9 mouse cellular contexts compared by ENCODE assay signal in genomic region chr10:81140005-81140404, GRCm38 (mm10). TPM values are rescaled to one million over a fixed set of nuclear protein-coding genes. Genes with fewer than 3 reads are reported as not detected.
DNase-seq lines count a peak whose midpoint lies in the region; ATAC-seq and TF ChIP-seq lines count a peak whose summit lies in the region.
"Had no signal": no experiment of that assay in that cellular context is flagged by ENCODE, and none has a peak within 500 bp of the region (broad histone marks: within the 10 kb centered on the region; RNA-seq: fewer than 3 reads in every experiment).

No protein-coding gene starts in this region.

- intact Hi-C loops in left cerebral cortex, postnatal 14 days (cut with DNase I) = no loop called here

- no peaks in the 10 kb centered on the region for H3K9me3 ChIP-seq in lung, embryonic 14.5 days (ENCODE audit: low read depth, low read length)
- no peaks in the 10 kb centered on the region for H3K9me3 ChIP-seq in hindbrain, embryonic 13.5 days
- H3K9me3 ChIP-seq in neural tube, embryonic 12.5 days = no peaks in the 10 kb centered on the region

- no peak for TF ChIP-seq CTCF in lung, embryonic 14.5 days (IDR thresholded peaks at IDR 0.05; ENCODE audit: low read depth)
- TF ChIP-seq CTCF in lung, adult 2 months (IDR thresholded peaks at IDR 0.05; ENCODE audit: insufficient read depth, low read length) = no peak

- DNase-seq in lung, embryonic 14.5 days = no peak
- no peak for DNase-seq in lung, adult 2 months
- peak; percentile 51 to 72 for DNase-seq in cerebellum, postnatal 36 days
- no peak for DNase-seq in thymus, postnatal 14 days
- no peak for DNase-seq in gastrocnemius, adult 18-20 months (ENCODE audit: low spot score)
- DNase-seq in left cerebral cortex, postnatal 14 days (ENCODE audit: low spot score in 2 of 2) = no peak
- DNase-seq: right cerebral cortex, adult 18-20 months had no signal

- H3K4me2 ChIP-seq in lung, embryonic 14.5 days = peak overlapping the region; percentile 94
- H3K4me2 ChIP-seq in hindbrain, embryonic 13.5 days = peak overlapping the region; percentile 96
- peak overlapping the region; percentile 99 for H3K4me2 ChIP-seq in neural tube, embryonic 12.5 days (replicated peaks)

- H3K9ac ChIP-seq in lung, embryonic 14.5 days = peak overlapping the region; percentile 46
- peak overlapping the region; percentile 93 for H3K9ac ChIP-seq in hindbrain, embryonic 13.5 days
- H3K9ac ChIP-seq in neural tube, embryonic 12.5 days = peak overlapping the region; percentile 41; the same call in 1 of the 2 replicates

- peaks cover 11% of the 10 kb centered on the region for H3K27me3 ChIP-seq in lung, embryonic 14.5 days (ENCODE audit: insufficient read depth, low read length)
- peaks cover 9% of the 10 kb centered on the region for H3K27me3 ChIP-seq in hindbrain, embryonic 13.5 days
- peaks cover 11% of the 10 kb centered on the region for H3K27me3 ChIP-seq in neural tube, embryonic 12.5 days (replicated peaks)

- H3K27ac ChIP-seq in lung, embryonic 14.5 days (ENCODE audit: low read depth) = peak overlapping the region; percentile 36; the same call in 1 of the 2 replicates
- H3K27ac ChIP-seq in hindbrain, embryonic 13.5 days = peak overlapping the region; percentile 12; the same call in 1 of the 2 replicates
- no peak overlapping the region for H3K27ac ChIP-seq in neural tube, embryonic 12.5 days

- peak overlapping the region; percentile 21 for H3K4me3 ChIP-seq in lung, embryonic 14.5 days (ENCODE audit: low read depth, low read length)
- H3K4me3 ChIP-seq in lung, adult 2 months (replicated peaks; ENCODE audit: extremely low read depth, low read depth, low read length) = no peak overlapping the region
- peak overlapping the region; percentile 85 for H3K4me3 ChIP-seq in hindbrain, embryonic 13.5 days
- no peak overlapping the region for H3K4me3 ChIP-seq in neural tube, embryonic 12.5 days

- no peak for TF ChIP-seq POLR2A in lung, adult 2 months (IDR thresholded peaks at IDR 0.05; ENCODE audit: borderline replicate concordance, extremely low read depth, low read depth, low read length)

- no peak for ATAC-seq in lung, embryonic 14.5 days (ENCODE audit: insufficient read depth)
- ATAC-seq in hindbrain, embryonic 13.5 days (ENCODE audit: low FRiP score) = no peak
- ATAC-seq in neural tube, embryonic 12.5 days (ENCODE audit: low FRiP score, low read depth) = no peak

- WGBS in lung, embryonic 14.5 days = 47% methylated on average over 8 of the region's 8 CpGs
- 17% methylated on average over 8 of the region's 8 CpGs for WGBS in lung, adult 2 months
- 56% methylated on average over 8 of the region's 8 CpGs for WGBS in hindbrain, embryonic 13.5 days
- 60% methylated on average over 8 of the region's 8 CpGs for WGBS in neural tube, embryonic 12.5 days

- H3K4me1 ChIP-seq in lung, embryonic 14.5 days (ENCODE audit: insufficient read depth) = peaks cover 26% of the 10 kb centered on the region
- peaks cover 35% of the 10 kb centered on the region for H3K4me1 ChIP-seq in lung, adult 2 months (ENCODE audit: control insufficient read depth, insufficient read depth, low read length)
- H3K4me1 ChIP-seq in hindbrain, embryonic 13.5 days (replicated peaks) = peaks cover 62% of the 10 kb centered on the region
- H3K4me1 ChIP-seq in neural tube, embryonic 12.5 days = peaks cover 62% of the 10 kb centered on the region

- H3K36me3 ChIP-seq in lung, embryonic 14.5 days (ENCODE audit: insufficient read depth) = peaks cover 26% of the 10 kb centered on the region
- H3K36me3 ChIP-seq in hindbrain, embryonic 13.5 days = peaks cover 17% of the 10 kb centered on the region
- H3K36me3 ChIP-seq in neural tube, embryonic 12.5 days = peaks cover 18% of the 10 kb centered on the region

RNA-seq across cellular contexts. Expression of gene Zbtb7a, which starts 5.0 kb away (rescaled TPM):
- 22.4 and 25.0 TPM in 2 replicates for polyA plus RNA-seq in lung, embryonic 14.5 days (2014; fragmentation: Nextera tagmentation; extraction: Ambion mirVana)
- 66.7 and 83.6 TPM in 2 replicates for polyA plus RNA-seq in lung, adult 2 months (2012; rRNA removed)
- polyA plus RNA-seq in hindbrain, embryonic 13.5 days (2015; fragmentation: Nextera tagmentation; extraction: Ambion mirVana) = 13.2 and 13.5 TPM in 2 replicates
- polyA plus RNA-seq in neural tube, embryonic 12.5 days (2016; fragmentation: Nextera tagmentation; extraction: Ambion mirVana) = 15.6 and 17.5 TPM in 2 replicates
- total RNA-seq in gastrocnemius, adult 18-20 months (2021) = 10 to 100 TPM; 22.1 to 24.5 TPM
- 10 to 100 TPM; 74.8 to 76.0 TPM for total RNA-seq in left cerebral cortex, postnatal 14 days (2021)

RNA-seq across cellular contexts. Expression of gene Pias4, which starts 27.7 kb away (rescaled TPM):
- polyA plus RNA-seq in lung, embryonic 14.5 days (2014; fragmentation: Nextera tagmentation; extraction: Ambion mirVana) = 38.7 and 47.9 TPM in 2 replicates
- polyA plus RNA-seq in lung, adult 2 months (2012; rRNA removed) = 33.0 and 40.0 TPM in 2 replicates
- polyA plus RNA-seq in hindbrain, embryonic 13.5 days (2015; fragmentation: Nextera tagmentation; extraction: Ambion mirVana) = 58.4 and 62.3 TPM in 2 replicates
- 67.6 and 70.6 TPM in 2 replicates for polyA plus RNA-seq in neural tube, embryonic 12.5 days (2016; fragmentation: Nextera tagmentation; extraction: Ambion mirVana)
- 10 to 100 TPM; 15.3 to 17.1 TPM for total RNA-seq in gastrocnemius, adult 18-20 months (2021)
- 10 to 100 TPM; 23.7 to 29.9 TPM for total RNA-seq in left cerebral cortex, postnatal 14 days (2021)

RNA-seq across cellular contexts. Expression of gene Map2k2, which starts 34.3 kb away (rescaled TPM):
- polyA plus RNA-seq in lung, embryonic 14.5 days (2014; fragmentation: Nextera tagmentation; extraction: Ambion mirVana) = 180 and 199 TPM in 2 replicates
- polyA plus RNA-seq in lung, adult 2 months (2012; rRNA removed) = 147 and 176 TPM in 2 replicates
- 224 and 227 TPM in 2 replicates for polyA plus RNA-seq in hindbrain, embryonic 13.5 days (2015; fragmentation: Nextera tagmentation; extraction: Ambion mirVana)
- 230 and 232 TPM in 2 replicates for polyA plus RNA-seq in neural tube, embryonic 12.5 days (2016; fragmentation: Nextera tagmentation; extraction: Ambion mirVana)
- 100 to 1,000 TPM; 173 to 189 TPM for total RNA-seq in gastrocnemius, adult 18-20 months (2021)
- 100 to 1,000 TPM; 116 to 122 TPM for total RNA-seq in left cerebral cortex, postnatal 14 days (2021)

RNA-seq across cellular contexts. Expression of gene Eef2, which starts 36.4 kb away (rescaled TPM):
- polyA plus RNA-seq in lung, embryonic 14.5 days (2014; fragmentation: Nextera tagmentation; extraction: Ambion mirVana) = 481 and 493 TPM in 2 replicates
- polyA plus RNA-seq in lung, adult 2 months (2012; rRNA removed) = 1,377 and 1,420 TPM in 2 replicates
- polyA plus RNA-seq in hindbrain, embryonic 13.5 days (2015; fragmentation: Nextera tagmentation; extraction: Ambion mirVana) = 561 and 576 TPM in 2 replicates
- polyA plus RNA-seq in neural tube, embryonic 12.5 days (2016; fragmentation: Nextera tagmentation; extraction: Ambion mirVana) = 515 and 520 TPM in 2 replicates
- 1,000 to 10,000 TPM; 1,320 to 1,335 TPM for total RNA-seq in gastrocnemius, adult 18-20 months (2021)
- total RNA-seq in left cerebral cortex, postnatal 14 days (2021) = 100 to 1,000 TPM; 936 to 941 TPM

RNA-seq across cellular contexts. Expression of gene Creb3l3, which starts 41.3 kb away (rescaled TPM):
- polyA plus RNA-seq in lung, embryonic 14.5 days (2014; fragmentation: Nextera tagmentation; extraction: Ambion mirVana) = 0.41 and 0.58 TPM in 2 replicates
- polyA plus RNA-seq in lung, adult 2 months (2012; rRNA removed) = 0.15 and 0.47 TPM in 2 replicates
- polyA plus RNA-seq in hindbrain, embryonic 13.5 days (2015; fragmentation: Nextera tagmentation; extraction: Ambion mirVana) = 0.26 and 0.41 TPM in 2 replicates
- polyA plus RNA-seq in neural tube, embryonic 12.5 days (2016; fragmentation: Nextera tagmentation; extraction: Ambion mirVana) = 0.08 and 0.51 TPM in 2 replicates
- total RNA-seq in gastrocnemius, adult 18-20 months (2021) = under 1 TPM in 1 of 2 experiments, not detected in 1; 0.09 TPM
- under 1 TPM; 0.15 to 0.44 TPM for total RNA-seq in left cerebral cortex, postnatal 14 days (2021)

Comparison
In these comparisons a context has a peak if more than half of its experiments do, and no peak if none do; other contexts are left out.
1. H3K4me3 ChIP-seq: peak in lung, embryonic 14.5 days (single experiment) and hindbrain, embryonic 13.5 days (single experiment); none in lung, adult 2 months (single experiment) and neural tube, embryonic 12.5 days (single experiment).
2. DNase-seq: peak in cerebellum, postnatal 36 days (2 of 2); none in lung, embryonic 14.5 days (single experiment), lung, adult 2 months (single experiment), thymus, postnatal 14 days (single experiment), gastrocnemius, adult 18-20 months (single experiment) and left cerebral cortex, postnatal 14 days (0 of 2).
3. H3K9ac ChIP-seq: peak in every context shown above with its lines; median percentile 93 in hindbrain, embryonic 13.5 days; 46 in lung, embryonic 14.5 days; 41 in neural tube, embryonic 12.5 days.
4. Peak in every context shown above with its lines, with median percentiles within 50 percentile points of each other: H3K4me2 ChIP-seq.